Mouse (Mus musculus) limb, embryonic 10.5 days (tissue): ENCODE measurements at regions not wholly inside any gene's neighbourhood (a gene's known extent, or its start where the extent isn't known, plus 50 kb on each side); places are given as distances from the start of the nearest gene placed in this dataset. TPM values are rescaled to one million over a fixed set of nuclear protein-coding genes. Genes with fewer than 3 reads are reported as not detected.

Experiments
- microRNA-seq: library from miRNA; unstranded; fragments of <30 nt; microRNA quantifications from one replicate; pipeline ENCODE4, GENCODE M21; 2017

Small RNA genes in the stretch of these regions (microRNA-seq; reads per million reads assigned to microRNA genes)
- not detected for gene Mir8117
